Comparison of ENCODE assay signal across 22 mouse cellular contexts in the genomic region with DNA sequence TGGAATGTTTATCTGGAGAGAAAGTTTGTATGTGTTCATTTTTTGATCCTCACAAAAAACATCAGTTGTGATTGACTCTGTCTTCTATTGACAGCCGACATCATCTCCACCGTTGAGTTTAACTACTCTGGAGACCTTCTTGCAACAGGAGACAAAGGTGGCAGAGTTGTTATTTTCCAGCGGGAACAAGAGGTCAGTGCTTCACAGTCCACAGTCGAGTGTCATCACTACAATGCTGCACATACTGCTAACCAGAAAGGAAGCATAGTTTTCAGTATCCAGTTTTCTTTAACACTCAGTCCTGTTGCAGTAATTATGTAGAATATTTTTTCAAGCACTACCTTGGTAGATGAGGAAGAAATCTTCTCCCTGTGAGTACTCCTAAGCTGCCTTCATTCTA. TPM values are rescaled to one million over a fixed set of nuclear protein-coding genes. Genes with fewer than 3 reads are reported as not detected.
A peak's percentile ranks its signal among the peaks of the same experiment; 100 is the strongest.
DNase-seq lines count a peak whose midpoint lies in the region; ATAC-seq and TF ChIP-seq lines count a peak whose summit lies in the region.
"Had no signal": no experiment of that assay in that cellular context is flagged by ENCODE, and none has a peak within 500 bp of the region (broad histone marks: within the 10 kb centered on the region; RNA-seq: fewer than 3 reads in every experiment).

No protein-coding gene starts in this region.

- no peak overlapping the region for H3K4me3 ChIP-seq in liver, adult 2 months (ENCODE audit: insufficient read depth, low read depth, low read length)
- no peak overlapping the region for H3K4me3 ChIP-seq in liver, postnatal 0 days (ENCODE audit: low read depth, low read length)
- no peak overlapping the region for H3K4me3 ChIP-seq in liver, embryonic 12.5 days
- H3K4me3 ChIP-seq in midbrain, embryonic 11.5 days (ENCODE audit: low read depth, low read length): no peak overlapping the region
- H3K4me3 ChIP-seq in midbrain, embryonic 13.5 days (replicated peaks): no peak overlapping the region

- H3K9me3 ChIP-seq in liver, postnatal 0 days (ENCODE audit: low read length): no peaks in the 10 kb centered on the region
- H3K9me3 ChIP-seq in liver, embryonic 12.5 days (replicated peaks): no peaks in the 10 kb centered on the region
- no peaks in the 10 kb centered on the region for H3K9me3 ChIP-seq in midbrain, embryonic 11.5 days (ENCODE audit: control insufficient read depth, low read length)
- H3K9me3 ChIP-seq in midbrain, embryonic 13.5 days: no peaks in the 10 kb centered on the region
- H3K9me3 ChIP-seq: G1E had no signal

- H3K4me2 ChIP-seq in liver, postnatal 0 days (ENCODE audit: low read depth, low read length): no peak overlapping the region
- no peak overlapping the region for H3K4me2 ChIP-seq in liver, embryonic 12.5 days
- no peak overlapping the region for H3K4me2 ChIP-seq in midbrain, embryonic 11.5 days
- H3K4me2 ChIP-seq in midbrain, embryonic 13.5 days (replicated peaks): no peak overlapping the region

- peaks cover 33% of the 10 kb centered on the region for H3K4me1 ChIP-seq in liver, adult 2 months (ENCODE audit: control insufficient read depth, insufficient read depth, low read length)
- peaks cover 25% of the 10 kb centered on the region for H3K4me1 ChIP-seq in liver, postnatal 0 days (ENCODE audit: insufficient read depth)
- peaks cover 6% of the 10 kb centered on the region; the same call in 1 of the 2 replicates for H3K4me1 ChIP-seq in liver, embryonic 12.5 days
- H3K4me1 ChIP-seq in midbrain, embryonic 11.5 days (ENCODE audit: control insufficient read depth, insufficient read depth, low read length): no peaks in the 10 kb centered on the region
- H3K4me1 ChIP-seq in midbrain, embryonic 13.5 days (replicated peaks): no peaks in the 10 kb centered on the region

- peaks cover 19% of the 10 kb centered on the region for H3K79me2 ChIP-seq in liver, adult 2 months (ENCODE audit: control insufficient read depth, insufficient read depth, low read length)

- peak; percentile 4 for DNase-seq in heart, adult 11 months
- no peak for DNase-seq in heart, adult 18-20 months
- peak; percentile 85 for DNase-seq in liver, adult 2 months (ENCODE audit: extremely low read depth, low read depth, low spot score)
- no peak for DNase-seq in liver
- DNase-seq in liver, postnatal 0 days: no peak
- DNase-seq in midbrain, embryonic 11.5 days (ENCODE audit: low spot score, missing footprints): peak; percentile 71
- DNase-seq: adrenal gland, adult 2 months; adrenal gland, adult 8-10 months; adrenal gland, postnatal 10 days; adrenal gland, postnatal 14 days; adrenal gland, postnatal 25 days; adrenal gland, postnatal 36 days; B cell, adult 2 months; cerebellum, adult 11 months; cerebellum, adult 11-12 months had no signal

- 23% methylated on average over 4 of the region's 4 CpGs for WGBS in liver, adult 2 months
- WGBS in liver, postnatal 0 days (ENCODE audit: insufficient replicate concordance): 72% methylated on average over 4 of the region's 4 CpGs
- WGBS in liver, embryonic 12.5 days (ENCODE audit: insufficient replicate concordance): 80% methylated on average over 4 of the region's 4 CpGs
- WGBS in midbrain, embryonic 11.5 days: 88% methylated on average over 4 of the region's 4 CpGs
- WGBS in midbrain, embryonic 13.5 days: 88% methylated on average over 4 of the region's 4 CpGs

- TF ChIP-seq CTCF in liver, adult 2 months (IDR thresholded peaks at IDR 0.05; ENCODE audit: low read depth, low read length): no peak
- TF ChIP-seq CTCF in liver, postnatal 0 days (IDR thresholded peaks at IDR 0.05; ENCODE audit: low read depth): no peak

- ATAC-seq in liver, postnatal 0 days: peak; percentile 41
- no peak for ATAC-seq in liver, embryonic 12.5 days
- ATAC-seq in midbrain, embryonic 11.5 days (ENCODE audit: low FRiP score): no peak
- ATAC-seq in midbrain, embryonic 13.5 days: no peak
- ATAC-seq: activated CD4-positive, CD25-positive, alpha-beta regulatory T cell, adult 4 months; CD4-positive, CD25-positive, alpha-beta regulatory T cell, adult 4 months; Patski had no signal

- H3K27ac ChIP-seq in liver, adult 2 months (replicated peaks; ENCODE audit: insufficient read depth, low read depth, low read length): no peak overlapping the region
- peak overlapping the region; percentile 64 for H3K27ac ChIP-seq in liver, postnatal 0 days (ENCODE audit: low read depth)
- no peak overlapping the region for H3K27ac ChIP-seq in liver, embryonic 12.5 days
- no peak overlapping the region for H3K27ac ChIP-seq in midbrain, embryonic 11.5 days (ENCODE audit: low read depth, low read length)
- no peak overlapping the region for H3K27ac ChIP-seq in midbrain, embryonic 13.5 days

- no peaks in the 10 kb centered on the region for H3K27me3 ChIP-seq in liver, adult 2 months (ENCODE audit: control insufficient read depth, insufficient read depth, low read length)
- H3K27me3 ChIP-seq in liver, postnatal 0 days (ENCODE audit: insufficient read depth, low read length): no peaks in the 10 kb centered on the region
- no peaks in the 10 kb centered on the region for H3K27me3 ChIP-seq in liver, embryonic 12.5 days (replicated peaks)
- H3K27me3 ChIP-seq in midbrain, embryonic 11.5 days (ENCODE audit: control insufficient read depth, insufficient read depth, low read length): no peaks in the 10 kb centered on the region
- H3K27me3 ChIP-seq in midbrain, embryonic 13.5 days: no peaks in the 10 kb centered on the region
- H3K27me3 ChIP-seq: CH12.LX, Patski had no signal

- no peak overlapping the region for H3K9ac ChIP-seq in liver, adult 2 months (ENCODE audit: low read depth, low read length)
- H3K9ac ChIP-seq in liver, postnatal 0 days (replicated peaks): no peak overlapping the region
- no peak overlapping the region for H3K9ac ChIP-seq in liver, embryonic 12.5 days
- H3K9ac ChIP-seq in midbrain, embryonic 11.5 days (ENCODE audit: low read length): no peak overlapping the region
- no peak overlapping the region for H3K9ac ChIP-seq in midbrain, embryonic 13.5 days (replicated peaks)

- TF ChIP-seq EP300 in liver, postnatal 0 days (IDR thresholded peaks at IDR 0.05; ENCODE audit: low read depth): no peak

- no peak for TF ChIP-seq POLR2A in liver, adult 2 months (IDR thresholded peaks at IDR 0.05; ENCODE audit: extremely low read depth, insufficient read depth, low read length)

- peaks cover 14% of the 10 kb centered on the region; the same call in 1 of the 2 replicates for H3K36me3 ChIP-seq in liver, adult 2 months (ENCODE audit: control insufficient read depth, insufficient read depth, low read length)
- H3K36me3 ChIP-seq in liver, postnatal 0 days (replicated peaks; ENCODE audit: insufficient read depth, low read length): peaks cover 34% of the 10 kb centered on the region
- H3K36me3 ChIP-seq in liver, embryonic 12.5 days: peaks cover 63% of the 10 kb centered on the region
- peaks cover 5% of the 10 kb centered on the region for H3K36me3 ChIP-seq in midbrain, embryonic 11.5 days (ENCODE audit: control insufficient read depth, insufficient read depth, low read length)
- H3K36me3 ChIP-seq in midbrain, embryonic 13.5 days: peaks cover 61% of the 10 kb centered on the region

RNA-seq across cellular contexts. Expression of a gene that starts 22.2 kb away (rescaled TPM):
- total RNA-seq in heart, adult 18-20 months (2021): 10 to 100 TPM; 14.9 to 21.5 TPM
- 3.6 and 5.4 TPM in 2 replicates for total RNA-seq in liver, adult 2 months (2014; rRNA removed)
- polyA plus RNA-seq in liver, adult 2 months (2012; rRNA removed): 15.0 and 27.6 TPM in 2 replicates
- polyA plus RNA-seq in liver, postnatal 0 days (2015; fragmentation: Nextera tagmentation; extraction: Ambion mirVana): 5.2 and 5.5 TPM in 2 replicates
- polyA plus RNA-seq in liver, embryonic 12.5 days (2016; fragmentation: Nextera tagmentation; extraction: Ambion mirVana): 3.7 and 4.3 TPM in 2 replicates
- 16.2 and 16.8 TPM in 2 replicates for polyA plus RNA-seq in midbrain, embryonic 11.5 days (2014; fragmentation: Nextera tagmentation; extraction: Ambion mirVana)
- 23.8 and 25.8 TPM in 2 replicates for polyA plus RNA-seq in midbrain, embryonic 13.5 days (2015; fragmentation: Nextera tagmentation; extraction: Ambion mirVana)

RNA-seq across cellular contexts. Expression of a gene that starts 22.4 kb away (rescaled TPM):
- total RNA-seq in heart, adult 18-20 months (2021): 10 to 100 TPM; 44.8 to 45.8 TPM
- total RNA-seq in liver, adult 2 months (2014; rRNA removed): 28.2 and 33.4 TPM in 2 replicates
- polyA plus RNA-seq in liver, adult 2 months (2012; rRNA removed): 11.6 and 15.0 TPM in 2 replicates
- polyA plus RNA-seq in liver, postnatal 0 days (2015; fragmentation: Nextera tagmentation; extraction: Ambion mirVana): 17.2 and 18.9 TPM in 2 replicates
- 24.9 and 26.9 TPM in 2 replicates for polyA plus RNA-seq in liver, embryonic 12.5 days (2016; fragmentation: Nextera tagmentation; extraction: Ambion mirVana)
- 76.2 and 79.7 TPM in 2 replicates for polyA plus RNA-seq in midbrain, embryonic 11.5 days (2014; fragmentation: Nextera tagmentation; extraction: Ambion mirVana)
- polyA plus RNA-seq in midbrain, embryonic 13.5 days (2015; fragmentation: Nextera tagmentation; extraction: Ambion mirVana): 66.5 and 76.1 TPM in 2 replicates

RNA-seq across cellular contexts. Expression of a gene that starts 41.0 kb away (rescaled TPM):
- 100 to 1,000 TPM; 243 to 325 TPM for total RNA-seq in heart, adult 18-20 months (2021)
- total RNA-seq in liver, adult 2 months (2014; rRNA removed): 213 and 264 TPM in 2 replicates
- polyA plus RNA-seq in liver, adult 2 months (2012; rRNA removed): 56.7 and 62.0 TPM in 2 replicates
- 171 and 190 TPM in 2 replicates for polyA plus RNA-seq in liver, postnatal 0 days (2015; fragmentation: Nextera tagmentation; extraction: Ambion mirVana)
- polyA plus RNA-seq in liver, embryonic 12.5 days (2016; fragmentation: Nextera tagmentation; extraction: Ambion mirVana): 81.0 and 81.8 TPM in 2 replicates
- 80.0 and 86.1 TPM in 2 replicates for polyA plus RNA-seq in midbrain, embryonic 11.5 days (2014; fragmentation: Nextera tagmentation; extraction: Ambion mirVana)
- polyA plus RNA-seq in midbrain, embryonic 13.5 days (2015; fragmentation: Nextera tagmentation; extraction: Ambion mirVana): 71.9 and 72.1 TPM in 2 replicates

Comparison
In these comparisons a context has a peak if more than half of its experiments do, and no peak if none do; other contexts are left out.
1. DNase-seq: peak in heart, adult 11 months (single experiment), liver, adult 2 months (single experiment) and midbrain, embryonic 11.5 days (single experiment); none in heart, adult 18-20 months (0 of 2), liver (single experiment) and liver, postnatal 0 days (single experiment).